Mouse (Mus musculus) brown adipose tissue, adult 24 weeks (tissue): ENCODE results near the gene Cry2. TPM values are rescaled to one million over a fixed set of nuclear protein-coding genes. Genes with fewer than 3 reads are reported as not detected.

ENCODE experiments used
- H3K27ac ChIP-seq: fragments of 200-500 bp; replicated peaks from 2 replicates; pipeline ENCODE4 v1.5.1; 2012; ENCODE audit warnings: low read depth, mild to moderate bottlenecking, low read length
- H3K4me1 ChIP-seq: fragments of 200-500 bp; 2 replicates; pipeline ENCODE4 v1.6.1; 2012; ENCODE audit warnings: low read length, mixed read lengths; ENCODE audit not compliant: control insufficient read depth, insufficient read depth, insufficient read length
- H3K4me3 ChIP-seq: fragments of 200-500 bp; 2 replicates; pipeline ENCODE4 v1.5.1; 2012; ENCODE audit warnings: low read depth, mild to moderate bottlenecking, low read length, moderate library complexity; ENCODE audit not compliant: insufficient read depth
- polyA plus RNA-seq: library from polyadenylated mRNA; stranded (reverse); fragments of >200 nt; gene quantifications from 2 replicates; pipeline ENCODE4 v1.2.4, GENCODE M21; 2012; ENCODE audit not compliant: missing spikeins, insufficient read depth, insufficient read length

Gene Cry2
- polyA plus RNA-seq, 1 experiment: 11.7 TPM

- Histone ChIP-seq H3K4me3 (peak overlapping the region; percentile 29; the same call in 1 of the 2 replicates), H3K4me1 (no peaks in the 10 kb centered on the region; the same call in 1 of the 2 replicates), H3K27ac (no peak overlapping the region)
Measured at GRCm38 (mm10) chr2:92391703-92392317, 42.0 kb downstream of the Cry2 start.

DNA sequence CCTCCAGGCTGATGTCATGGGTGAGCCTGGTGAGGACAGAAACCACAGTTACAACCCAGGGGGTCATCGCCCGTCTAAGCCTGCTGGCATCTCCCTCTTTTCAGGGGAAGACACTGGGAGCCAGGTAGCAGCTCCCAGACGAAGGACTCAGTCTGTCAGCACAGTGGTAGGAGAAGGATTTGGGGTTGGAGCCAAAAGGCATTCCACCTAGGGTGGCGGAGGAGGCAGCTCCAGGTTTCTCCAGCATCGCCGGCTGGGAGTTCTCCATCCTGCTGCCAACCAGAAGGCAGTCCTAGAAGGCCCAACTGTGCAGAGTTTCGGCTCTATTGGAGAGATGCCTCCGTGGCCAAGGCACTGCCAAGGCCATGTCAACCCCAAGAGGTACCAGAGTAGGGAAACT, 42.7 kb downstream of the Cry2 start:
- Histone ChIP-seq H3K4me3 (no peak overlapping the region), H3K27ac (no peak overlapping the region), H3K4me1 (no peaks in the 10 kb centered on the region; the same call in 1 of the 2 replicates)

GRCm38 (mm10) chr2:92390206-92390930, 43.5 kb downstream of the Cry2 start:
- no peak overlapping the region for H3K4me3 ChIP-seq
- H3K27ac ChIP-seq: no peak overlapping the region
- H3K4me1 ChIP-seq: no peaks in the 10 kb centered on the region; the same call in 1 of the 2 replicates

DNA sequence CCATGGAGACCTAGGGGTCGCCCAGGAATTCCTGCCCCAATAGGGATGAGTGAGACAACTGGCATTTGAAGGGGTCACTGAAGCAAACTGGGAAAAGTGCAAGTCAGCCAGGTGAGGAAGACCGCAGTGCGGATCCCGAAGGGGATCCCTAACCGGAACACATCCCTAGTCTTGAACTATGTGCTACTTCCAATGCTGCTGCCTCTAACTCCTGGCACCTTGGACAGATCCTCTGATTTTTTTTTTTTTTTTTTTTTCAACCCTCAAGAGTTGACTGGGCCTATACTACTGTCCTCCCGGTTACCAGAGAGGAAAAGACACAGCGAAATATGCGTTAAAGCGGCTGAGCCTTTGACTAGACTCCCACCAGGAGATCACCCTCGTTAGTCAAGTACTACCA, 44.2 kb downstream of the Cry2 start:
- Histone ChIP-seq H3K27ac (no peak overlapping the region), H3K4me3 (peak overlapping the region; percentile 54), H3K4me1 (no peaks in the 10 kb centered on the region; the same call in 1 of the 2 replicates)

DNA sequence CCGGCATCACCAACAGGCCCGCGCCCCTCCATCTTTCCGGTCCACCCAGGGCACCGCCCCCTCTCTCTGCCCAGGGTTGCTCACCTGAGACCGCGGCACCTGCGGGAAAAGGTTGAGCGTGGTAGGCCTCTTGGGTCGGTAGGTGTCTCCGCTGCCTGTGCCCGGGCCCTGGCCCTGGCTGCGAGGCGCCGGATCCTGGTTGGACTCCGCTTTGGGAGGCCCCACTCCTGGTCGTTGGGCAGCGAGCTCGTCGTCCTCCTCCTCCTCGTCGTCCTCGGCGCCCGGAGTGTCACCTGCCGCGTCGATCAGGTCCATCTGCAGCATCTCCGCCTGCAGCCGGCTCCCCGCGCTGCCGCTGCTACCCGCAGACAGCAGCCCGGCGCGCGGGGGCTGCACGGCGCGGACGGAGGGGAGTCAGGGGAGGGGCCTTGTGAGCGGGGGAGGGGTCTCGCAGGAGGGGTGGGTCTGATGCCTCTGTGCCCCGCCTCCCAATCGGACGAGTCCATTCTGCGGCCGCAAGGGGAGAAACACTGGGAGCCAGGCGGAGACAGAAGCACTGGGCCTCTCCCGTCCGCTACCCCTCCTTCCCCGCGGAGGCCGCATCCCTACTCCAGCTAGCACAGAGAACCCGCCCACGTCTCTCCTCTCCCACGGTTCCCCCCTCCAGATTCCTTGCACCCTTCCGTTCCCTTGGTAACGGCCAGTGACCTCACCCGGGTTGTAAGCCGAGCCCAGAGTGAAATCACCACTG, 44.8 kb downstream of the Cry2 start:
- Histone ChIP-seq H3K27ac (no peak overlapping the region), H3K4me1 (no peaks in the 10 kb centered on the region; the same call in 1 of the 2 replicates), H3K4me3 (peak overlapping the region; percentile 56)

DNA sequence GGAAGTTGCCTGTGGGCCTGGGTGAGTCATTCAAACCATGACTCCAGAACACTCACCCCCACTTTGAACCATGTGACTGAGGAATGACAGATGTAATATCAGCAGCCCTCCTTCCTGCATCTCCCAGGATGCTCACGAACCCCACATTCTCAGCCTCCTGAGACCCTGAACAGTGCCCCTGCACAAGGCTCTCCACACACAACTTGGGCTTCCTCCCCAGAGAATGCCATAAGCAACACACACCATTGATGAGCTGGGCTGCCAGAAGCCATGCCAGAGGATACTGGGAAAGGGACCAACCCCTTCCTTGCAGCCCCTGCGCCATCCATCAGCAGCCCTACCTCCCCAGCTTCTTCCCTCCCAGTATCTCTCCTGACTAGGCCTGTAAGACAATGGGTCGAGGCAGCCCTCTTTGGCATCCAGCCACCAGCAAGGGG, 45.7 kb downstream of the Cry2 start:
- Histone ChIP-seq H3K4me1 (no peaks in the 10 kb centered on the region; the same call in 1 of the 2 replicates), H3K4me3 (no peak overlapping the region), H3K27ac (no peak overlapping the region)

DNA sequence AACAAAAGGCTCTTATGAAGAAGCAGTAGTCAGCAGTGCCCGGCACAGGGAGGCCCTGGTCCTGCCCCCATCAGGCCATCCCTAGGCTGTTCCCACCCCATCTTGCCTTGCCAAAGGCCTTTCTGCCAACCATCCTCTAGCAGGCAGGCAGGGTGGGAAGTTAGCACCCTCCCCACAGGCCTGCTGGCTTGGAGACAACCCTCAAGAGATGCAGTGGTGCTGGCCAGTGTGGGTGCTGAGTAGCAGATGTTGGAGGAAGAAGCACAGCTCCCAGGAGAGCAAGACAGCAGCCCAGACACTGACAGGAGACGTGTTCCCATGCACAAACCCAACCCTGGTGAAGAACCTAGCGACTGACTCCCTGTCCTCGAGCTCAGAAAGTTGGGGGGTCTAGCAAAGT, 46.2 kb downstream of the Cry2 start:
- no peak overlapping the region for H3K4me3 ChIP-seq
- H3K4me1 ChIP-seq: no peaks in the 10 kb centered on the region; the same call in 1 of the 2 replicates
- H3K27ac ChIP-seq: no peak overlapping the region

DNA sequence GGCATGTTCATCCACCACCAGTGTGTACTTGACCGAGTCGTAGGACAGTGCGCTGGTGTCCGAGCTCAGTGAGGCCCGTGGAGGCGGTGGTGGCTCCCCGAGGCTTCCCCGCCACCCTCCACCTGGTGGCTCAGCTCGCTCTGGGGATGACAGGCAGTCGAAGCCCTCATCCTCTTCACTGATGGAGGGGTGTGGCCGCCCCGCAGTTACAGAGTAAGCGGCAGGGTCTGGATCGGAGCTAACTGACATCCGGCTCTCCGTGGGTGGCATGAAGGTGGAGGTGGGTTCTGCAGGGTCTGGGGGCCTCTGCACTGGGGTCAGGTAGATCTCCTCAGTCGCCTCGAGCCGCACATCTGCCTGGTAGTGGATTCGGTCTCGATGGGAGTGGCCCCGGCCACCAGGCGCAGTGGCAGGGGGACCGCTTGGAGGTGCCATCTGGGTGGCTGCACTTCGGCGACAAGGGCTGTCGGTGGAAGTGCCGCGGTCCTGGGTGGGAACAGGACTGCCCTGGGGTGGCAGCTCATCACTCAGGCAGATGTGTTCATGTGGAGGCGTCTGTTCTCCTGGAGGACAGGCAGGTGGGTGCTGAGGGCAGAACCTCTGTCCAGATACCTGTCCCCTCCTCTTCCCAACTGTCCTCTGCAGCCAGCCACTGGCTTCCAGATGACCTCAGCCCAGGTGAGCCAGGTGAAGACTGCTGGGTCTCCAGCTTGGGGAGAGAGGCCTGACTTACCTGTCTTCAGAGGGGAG, 46.8 kb downstream of the Cry2 start:
- H3K27ac ChIP-seq: no peak overlapping the region
- H3K4me1 ChIP-seq: no peaks in the 10 kb centered on the region; the same call in 1 of the 2 replicates
- no peak overlapping the region for H3K4me3 ChIP-seq

- H3K4me1 ChIP-seq: no peaks in the 10 kb centered on the region; the same call in 1 of the 2 replicates
- H3K27ac ChIP-seq: no peak overlapping the region
Measured at GRCm38 (mm10) chr2:92385113-92386051, 48.5 kb downstream of the Cry2 start.

GRCm38 (mm10) chr2:92384101-92384500, 49.7 kb downstream of the Cry2 start:
- Histone ChIP-seq H3K4me3 (no peak overlapping the region), H3K4me1 (no peaks in the 10 kb centered on the region; the same call in 1 of the 2 replicates), H3K27ac (no peak overlapping the region)

More at GRCm38 (mm10) chr2:92385113-92386051, 48.5 kb downstream of the Cry2 start:
- no peak overlapping the region for H3K4me3 ChIP-seq

DNA sequence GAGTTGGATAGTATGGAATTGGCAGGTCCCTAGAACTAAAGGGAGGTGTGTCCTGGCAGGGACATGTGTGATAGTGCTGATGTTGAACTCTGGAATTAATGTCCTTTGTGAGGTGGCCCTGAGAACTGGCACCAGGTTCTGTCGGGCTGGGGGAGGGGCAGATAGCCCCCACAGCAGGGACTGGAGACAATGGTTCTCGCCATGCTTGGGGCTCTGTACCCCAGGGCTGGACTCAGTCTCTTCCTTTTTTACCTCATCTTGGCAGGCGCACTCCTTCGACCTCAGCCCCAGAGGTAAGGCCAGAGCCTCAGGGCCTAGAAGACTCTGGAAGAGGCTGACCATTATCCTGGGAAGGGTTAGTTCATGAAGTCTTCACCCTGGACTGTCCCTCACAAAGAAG, 51.1 kb downstream of the Cry2 start:
- no peaks in the 10 kb centered on the region for H3K4me1 ChIP-seq
- H3K27ac ChIP-seq: no peak overlapping the region
- H3K4me3 ChIP-seq: no peak overlapping the region

DNA sequence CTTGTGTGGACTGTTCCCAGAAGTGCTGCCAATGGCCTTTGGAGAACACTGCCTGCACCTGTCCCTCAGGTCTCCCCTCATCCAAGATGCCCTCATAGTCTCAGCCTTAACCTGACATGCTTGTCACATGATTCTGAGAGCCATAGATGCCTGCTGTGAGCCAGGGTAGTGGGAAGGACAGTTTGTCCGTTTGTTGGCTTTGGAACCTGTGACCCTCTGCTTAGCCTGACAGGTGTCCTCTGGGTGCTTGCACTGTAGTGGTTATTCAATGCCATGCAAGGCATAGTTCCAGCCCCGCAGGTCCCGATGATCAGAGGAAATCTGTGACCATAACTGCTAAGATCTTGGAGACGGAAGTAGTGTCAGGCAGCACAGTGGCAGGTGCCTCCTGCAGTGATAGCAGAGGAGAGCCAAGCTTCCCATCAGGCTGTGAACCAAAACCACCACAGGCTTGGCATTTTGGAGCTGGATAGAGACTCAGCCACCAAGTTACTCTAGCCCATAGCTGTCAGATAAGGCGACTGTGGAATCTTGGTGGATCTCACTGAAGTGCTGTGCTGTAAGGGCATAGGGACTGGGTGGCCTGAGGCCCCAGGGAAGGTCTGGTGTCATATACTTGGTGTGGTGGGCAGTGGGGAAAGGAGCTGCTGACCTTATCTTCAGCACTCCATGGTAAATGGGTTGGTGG, 51.8 kb downstream of the Cry2 start, which contains the start of gene 1700029I15Rik:
Gene 1700029I15Rik, plus strand, starts transcription at position 638 of the 688 bp plus-strand sequence.
- H3K27ac ChIP-seq: no peak within 1 kb of the TSS
- H3K4me1 ChIP-seq: no peaks in the 10 kb centered on the region

DNA sequence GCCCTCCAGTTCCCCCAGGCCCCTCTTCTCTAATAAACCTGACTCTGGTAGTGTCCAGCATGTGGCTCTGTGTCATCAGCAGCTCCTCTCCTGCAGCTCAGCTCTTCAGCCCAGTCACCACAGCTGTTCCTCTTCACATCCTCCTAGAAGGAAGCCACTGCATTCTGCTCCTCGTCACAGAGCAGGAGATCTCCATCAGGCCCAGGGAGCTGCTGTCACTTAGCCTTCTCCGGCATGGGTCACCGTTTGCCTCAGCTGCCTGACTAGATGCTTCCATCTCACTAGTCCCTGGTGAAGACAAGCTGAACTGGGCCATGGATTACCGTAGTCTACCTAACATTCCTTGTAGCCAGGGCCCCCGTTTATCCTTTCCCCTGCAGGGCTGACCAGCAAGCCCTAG, 52.7 kb downstream of the Cry2 start:
- no peaks in the 10 kb centered on the region for H3K4me1 ChIP-seq
- no peak overlapping the region for H3K4me3 ChIP-seq
- no peak overlapping the region for H3K27ac ChIP-seq

More for the DNA sequence above, 51.8 kb downstream of the Cry2 start, which contains the start of gene 1700029I15Rik:
- no peak within 1 kb of the TSS for H3K4me3 ChIP-seq
